Mouse (Mus musculus) hematopoietic stem cell, adult 5-6 weeks (primary cell): ENCODE measurements at regions not wholly inside any gene's neighbourhood (a gene's known extent, or its start where the extent isn't known, plus 50 kb on each side); places are given as distances from the start of the nearest gene placed in this dataset.
A peak's percentile ranks its signal among the peaks of the same experiment; 100 is the strongest.

Source experiments
- ATAC-seq, 2 experiments: fragments of 125-278 bp in 1 of 2; replicated peaks in 1 of 2; 2 replicates each; pipeline ENCODE4 v1.8.0; 2016 to 2017; ENCODE audit warnings: inconsistent platforms in 2 of 2, mild to moderate bottlenecking in 2 of 2, moderate number of reproducible peaks in 2 of 2, low read depth in 1 of 2, moderate TSS enrichment in 1 of 2; ENCODE audit not compliant: low FRiP score in 2 of 2, poor library complexity in 2 of 2, severe bottlenecking in 2 of 2, insufficient read depth in 1 of 2, low TSS enrichment in 1 of 2

DNA sequence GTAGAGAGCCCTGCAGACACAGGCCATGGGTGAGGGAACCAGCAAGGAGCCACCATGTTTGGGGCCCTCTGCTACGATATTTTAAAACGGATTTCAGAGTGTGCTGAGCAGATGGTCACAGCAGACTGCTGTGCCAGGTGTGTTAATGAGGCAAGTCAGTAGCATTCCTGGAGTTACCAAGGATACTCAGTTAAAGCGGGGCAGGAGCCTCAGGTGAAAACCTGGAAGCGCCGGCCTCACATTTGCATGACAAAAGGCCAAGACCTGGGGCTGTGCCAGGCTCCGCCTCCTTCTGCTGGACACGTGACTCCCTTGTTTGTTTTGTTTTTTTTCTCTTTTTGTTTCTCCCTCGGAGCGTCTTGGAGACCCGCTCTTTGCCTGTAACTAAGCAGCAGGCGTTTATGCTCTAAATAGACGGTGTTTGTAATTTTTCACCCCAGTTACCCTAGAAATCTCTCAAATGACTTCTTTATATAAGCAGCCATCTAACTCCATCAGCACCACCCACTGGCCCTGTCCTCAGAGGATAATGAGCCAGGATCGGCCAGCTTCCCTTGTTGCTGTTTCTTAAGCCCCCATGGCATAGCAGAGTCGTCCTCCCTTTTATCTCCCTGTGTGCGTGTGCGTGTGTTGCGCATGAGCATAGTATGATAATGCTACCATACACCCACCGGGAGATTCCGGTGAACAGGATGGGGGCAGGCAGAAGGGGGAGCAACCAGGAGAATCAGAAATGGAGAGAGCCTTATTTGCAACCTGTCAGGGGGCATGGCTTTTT is 166.9 kb upstream of the Gm3448 start:
- no peak for ATAC-seq

DNA sequence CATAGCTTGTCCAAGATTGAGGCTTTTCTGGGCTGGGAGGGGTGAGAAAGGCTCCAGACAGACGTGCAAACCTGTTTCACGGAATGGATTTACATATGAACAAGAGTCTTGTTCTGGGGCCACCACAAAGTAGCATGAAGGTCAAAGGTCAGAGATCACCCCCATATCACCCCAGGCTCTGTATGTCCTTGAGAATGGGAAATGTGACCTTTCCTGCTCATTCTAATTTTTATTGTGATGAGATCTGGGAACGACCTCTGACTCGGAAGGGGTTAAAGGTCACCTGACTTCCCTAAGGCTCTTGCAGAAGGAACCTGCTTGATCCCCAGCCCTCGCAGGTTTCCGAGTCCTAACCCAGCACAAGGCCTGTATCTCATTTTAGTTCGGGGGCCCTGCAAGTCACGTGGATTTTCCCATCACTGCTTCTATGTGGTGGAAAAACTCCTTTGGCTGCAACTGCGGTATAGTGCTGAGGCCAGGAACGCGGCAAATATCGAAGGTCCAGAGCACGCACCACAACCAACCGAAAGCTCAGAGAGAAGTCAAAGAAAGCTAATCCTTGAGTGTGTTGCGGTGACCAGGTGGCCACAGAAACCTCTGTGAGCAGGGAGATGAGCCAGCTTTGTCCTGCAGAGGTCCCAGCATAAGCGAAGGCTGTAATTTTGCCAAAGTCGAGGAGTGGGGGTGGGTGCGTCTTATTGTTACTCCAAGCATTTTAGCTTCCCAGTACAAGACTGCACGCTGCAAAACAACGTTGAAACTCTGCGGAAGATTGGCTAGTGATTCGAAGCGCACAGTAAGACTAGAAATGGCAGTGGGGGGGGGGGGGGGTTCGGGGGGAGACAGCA is 166.1 kb upstream of the Gm3448 start:
- ATAC-seq, result no peak

DNA sequence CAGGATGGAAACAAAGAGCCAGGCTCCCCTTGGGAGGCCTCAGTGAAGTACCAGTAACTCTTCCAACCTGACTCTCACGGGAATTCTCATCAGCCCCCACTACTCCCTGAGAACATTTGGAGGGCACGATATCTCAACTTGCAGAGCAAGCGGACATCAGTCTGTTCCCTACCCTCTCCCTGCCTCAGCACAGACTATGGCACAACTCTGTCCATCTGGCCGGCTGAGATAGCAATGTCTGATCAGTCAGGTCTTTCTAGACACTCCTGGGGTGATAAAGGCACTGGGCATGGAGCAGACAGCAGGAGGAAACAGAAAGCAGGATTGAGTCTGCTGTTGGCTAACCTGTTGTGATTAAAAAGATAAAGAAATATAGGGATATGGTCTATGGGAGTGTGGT is 164.5 kb upstream of the Gm3448 start:
- no peak for ATAC-seq

DNA sequence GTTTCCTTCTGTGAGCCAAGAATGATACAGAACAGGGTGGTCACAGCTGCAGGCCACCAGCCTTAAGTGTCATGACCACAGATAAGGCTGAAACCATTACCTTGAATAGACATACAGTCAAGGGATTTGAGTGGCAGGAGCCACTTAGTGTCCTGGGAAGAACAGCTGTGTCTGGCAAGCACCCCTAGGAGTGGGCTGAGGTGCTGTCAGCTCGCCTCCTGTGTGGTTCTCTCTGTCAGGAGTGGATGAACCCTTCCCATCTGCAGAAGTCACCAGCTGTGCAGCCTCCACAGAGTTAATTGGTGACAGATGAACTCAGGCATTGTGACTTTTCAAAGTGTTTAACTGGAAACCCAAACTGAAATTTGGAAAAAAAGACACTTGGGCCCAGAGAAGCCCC is 163.2 kb upstream of the Gm3448 start:
- ATAC-seq, result no peak

DNA sequence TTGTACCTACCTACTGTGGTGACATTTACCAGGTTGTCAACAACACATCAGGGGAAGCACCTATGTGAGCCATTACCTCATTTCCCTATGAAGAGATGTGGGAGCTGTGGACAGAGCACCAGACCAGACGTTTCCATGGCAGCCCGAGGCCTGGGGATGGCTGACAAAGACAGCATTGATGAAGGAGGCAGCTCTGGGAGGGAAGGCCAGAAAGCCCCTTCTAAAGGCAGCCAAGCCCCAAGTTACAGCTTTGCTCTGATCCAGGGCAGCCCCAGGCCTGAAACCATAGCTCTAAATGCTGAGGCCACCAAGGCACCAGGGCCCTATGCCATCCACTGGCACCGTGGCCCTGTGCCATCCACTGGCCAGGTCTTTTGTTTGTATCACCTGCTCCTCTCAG is 157.9 kb upstream of the Gm3448 start:
- no peak for ATAC-seq

DNA sequence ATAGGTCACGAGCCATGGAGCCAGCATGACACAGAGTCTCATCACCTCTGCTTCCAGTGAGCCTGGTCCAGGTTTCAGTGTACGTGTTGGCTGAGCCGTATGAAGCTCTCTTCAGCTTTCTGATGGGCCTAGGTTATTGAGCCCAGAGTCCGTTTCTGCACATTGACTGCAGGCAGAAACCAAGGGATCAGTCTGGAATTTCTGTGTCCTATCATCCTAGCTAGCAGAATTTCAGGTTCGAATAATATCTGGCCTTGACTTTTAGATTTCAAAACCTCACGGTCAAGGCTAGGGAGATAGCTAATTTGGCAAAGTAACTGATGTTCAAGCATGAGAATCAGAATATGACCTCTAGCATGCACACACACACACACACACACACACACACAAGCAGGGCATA is 156.0 kb upstream of the Gm3448 start:
- no peak for ATAC-seq

DNA sequence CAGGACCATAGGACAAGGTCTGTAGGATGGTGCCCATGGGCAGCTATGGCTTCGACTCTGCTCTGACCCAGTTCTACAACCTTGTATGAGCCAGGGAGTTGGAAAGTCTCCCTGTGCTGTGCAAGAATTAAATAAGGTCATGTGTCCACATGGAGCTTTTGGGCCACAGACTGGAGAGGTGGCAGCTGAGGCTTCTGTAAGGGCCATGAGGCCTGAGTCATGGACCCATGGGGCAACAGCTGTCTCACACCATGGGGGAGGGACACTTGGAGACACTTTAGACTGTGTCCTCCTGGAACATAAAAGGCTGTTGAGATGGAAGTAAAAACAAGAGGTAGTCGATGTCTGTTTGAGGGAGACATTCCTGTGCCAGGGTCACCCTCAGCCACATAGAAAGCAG is 154.5 kb upstream of the Gm3448 start:
- no peak for ATAC-seq

DNA sequence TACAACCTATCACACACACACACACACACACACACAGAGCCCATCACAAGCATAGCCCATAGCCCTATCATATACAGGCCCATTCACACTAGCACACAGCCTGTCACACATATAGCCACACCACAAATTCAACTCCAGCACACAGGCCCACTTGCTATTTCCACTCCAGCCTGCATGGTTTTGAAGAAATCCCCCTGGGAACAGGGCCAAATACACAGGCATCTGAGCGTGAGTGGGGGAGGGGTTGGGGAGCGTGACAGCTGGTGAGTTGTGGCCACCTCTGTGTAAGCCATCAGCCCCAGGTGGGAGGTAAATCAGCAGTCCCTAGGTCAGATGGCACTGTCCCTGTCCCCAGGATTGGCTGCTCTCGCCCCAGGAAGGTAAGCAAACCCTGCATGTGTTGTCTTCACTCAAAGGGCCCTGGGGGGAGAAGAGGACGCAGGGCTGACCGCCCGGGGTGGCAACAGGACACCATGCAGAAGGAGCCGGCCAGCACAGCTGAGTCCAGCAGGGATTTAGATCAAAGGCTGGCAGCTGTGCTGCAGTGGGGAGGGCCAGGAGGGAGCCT is 153.6 kb upstream of the Gm3448 start:
- no peak for ATAC-seq

DNA sequence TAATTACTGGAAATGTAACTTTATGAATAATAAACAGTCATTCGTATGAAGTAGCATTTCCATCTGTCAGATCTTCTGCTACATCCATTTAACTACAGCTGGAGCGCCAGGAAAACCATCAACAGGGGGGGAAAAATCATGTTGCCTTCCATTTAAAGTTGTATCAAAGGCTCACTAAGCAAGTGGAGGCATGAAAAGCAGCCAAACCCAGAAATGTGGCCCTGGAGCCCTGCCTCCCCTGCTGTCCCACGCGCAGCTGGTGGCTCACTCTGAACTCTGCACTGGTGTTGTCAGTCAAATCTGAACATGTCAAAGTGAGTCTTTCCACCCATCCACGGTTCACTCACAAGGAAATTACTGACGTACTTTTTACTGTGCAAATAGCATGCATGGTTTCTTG is 152.5 kb upstream of the Gm3448 start:
- ATAC-seq, result no peak

DNA sequence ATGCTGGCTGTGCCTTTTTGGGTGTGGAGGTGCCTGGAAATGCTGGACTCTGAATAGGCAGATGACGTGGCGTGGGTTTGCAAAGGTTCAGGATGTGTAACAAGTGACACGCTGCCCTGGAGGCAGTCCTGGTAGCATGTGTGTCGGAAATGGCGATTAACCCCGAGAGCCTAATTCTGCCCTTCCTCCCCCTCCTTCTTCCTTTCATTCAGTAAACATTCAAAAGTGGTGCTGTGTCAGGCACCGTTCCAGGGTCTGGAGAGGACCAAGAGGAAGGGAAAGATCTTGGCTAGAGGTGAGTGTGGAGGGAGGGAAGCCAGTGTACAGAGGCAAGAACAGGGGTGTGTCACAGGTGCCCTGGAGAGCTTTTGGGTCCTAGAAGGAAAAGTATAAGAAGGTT is 151.5 kb upstream of the Gm3448 start:
- peak; percentile 17 to 59; a peak in 2 of 4 replicates for ATAC-seq

DNA sequence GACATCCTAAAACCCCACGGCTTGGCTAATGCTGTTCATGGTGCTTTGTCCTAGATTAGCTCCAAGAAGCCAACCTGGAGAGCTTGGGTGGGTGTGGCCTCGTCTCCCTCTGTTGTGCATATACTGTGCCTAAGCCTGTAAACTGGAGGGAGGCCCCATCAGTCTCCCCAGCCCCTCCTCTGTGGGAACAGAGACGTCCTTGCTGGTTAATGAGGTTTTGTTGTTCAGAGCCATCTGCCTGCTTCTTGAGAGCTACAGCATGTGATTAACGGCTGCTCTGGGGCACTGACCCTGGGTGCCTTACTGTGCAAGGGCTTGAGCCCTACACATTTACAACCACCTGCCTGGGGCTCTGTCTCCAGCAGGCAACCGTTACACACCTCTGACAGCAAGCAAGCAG is 143.9 kb upstream of the Gm3448 start:
- no peak for ATAC-seq

DNA sequence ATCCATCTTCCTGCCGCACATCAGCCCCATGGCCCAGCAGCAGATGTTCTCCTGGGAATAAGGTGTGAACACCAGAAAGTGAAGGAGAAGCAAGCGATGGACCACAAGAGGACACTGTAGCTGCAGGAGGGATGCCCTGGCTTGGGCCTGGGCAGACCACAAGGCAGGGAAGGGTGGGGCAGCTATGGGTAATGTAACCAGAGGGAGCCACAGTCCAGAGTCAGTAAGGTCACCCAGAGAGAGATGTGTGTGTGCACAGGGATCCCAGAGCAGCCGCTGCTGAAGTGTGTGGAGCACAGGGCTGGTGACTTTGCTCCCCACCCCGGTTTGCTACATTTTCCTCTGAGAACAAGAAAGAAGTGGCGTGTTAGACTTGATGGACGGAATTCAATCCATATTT is 142.5 kb upstream of the Gm3448 start:
- no peak for ATAC-seq

DNA sequence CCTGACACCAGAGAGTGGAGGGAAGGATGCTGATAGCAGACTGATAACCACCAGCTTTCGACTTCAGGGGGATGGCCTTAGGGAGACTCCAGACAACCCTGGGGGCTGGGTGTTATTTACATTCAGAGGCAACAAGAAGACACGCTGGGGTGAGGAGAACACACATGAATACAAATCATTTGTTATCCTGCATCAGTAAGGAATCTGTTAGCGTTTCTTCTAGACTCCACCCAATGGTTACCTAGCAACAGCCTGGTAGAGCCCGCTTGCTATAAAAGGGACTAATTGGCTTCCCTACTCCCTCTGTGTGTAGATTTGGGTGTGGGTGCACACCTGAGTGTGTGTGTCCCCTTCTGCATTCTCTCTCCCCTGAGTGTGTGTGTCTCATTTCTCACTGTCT is 140.8 kb upstream of the Gm3448 start:
- no peak for ATAC-seq

DNA sequence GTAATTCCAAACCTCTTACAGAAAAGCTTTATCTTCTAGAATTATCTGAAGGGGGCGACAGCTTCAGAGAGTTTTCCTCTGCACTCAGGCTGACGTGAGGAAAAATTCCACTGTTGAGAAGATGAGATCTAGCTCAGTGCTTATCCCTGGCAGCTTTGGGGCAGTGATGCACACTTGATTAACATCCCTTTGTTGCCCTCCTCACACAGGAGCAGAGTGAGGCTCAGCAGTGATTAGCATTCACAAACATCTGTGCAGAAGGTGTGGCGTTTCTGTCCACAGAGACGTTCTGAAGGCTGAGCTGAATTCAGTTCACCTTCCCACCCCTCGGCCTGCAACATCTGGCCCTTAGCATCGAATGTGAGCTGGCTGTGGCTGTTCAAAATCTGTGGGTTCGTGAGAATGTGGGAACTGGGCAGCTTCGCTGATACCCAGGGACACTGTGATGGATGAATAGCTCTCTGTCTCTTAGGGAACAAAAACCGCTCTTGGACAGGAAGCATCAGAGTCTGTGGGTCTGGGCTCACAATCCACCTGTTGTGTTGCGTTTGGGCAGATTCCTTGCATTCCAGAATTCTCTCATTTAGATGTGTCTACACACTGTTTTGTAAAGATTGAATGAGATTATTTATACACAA is 139.0 kb upstream of the Gm3448 start:
- ATAC-seq, result no peak

DNA sequence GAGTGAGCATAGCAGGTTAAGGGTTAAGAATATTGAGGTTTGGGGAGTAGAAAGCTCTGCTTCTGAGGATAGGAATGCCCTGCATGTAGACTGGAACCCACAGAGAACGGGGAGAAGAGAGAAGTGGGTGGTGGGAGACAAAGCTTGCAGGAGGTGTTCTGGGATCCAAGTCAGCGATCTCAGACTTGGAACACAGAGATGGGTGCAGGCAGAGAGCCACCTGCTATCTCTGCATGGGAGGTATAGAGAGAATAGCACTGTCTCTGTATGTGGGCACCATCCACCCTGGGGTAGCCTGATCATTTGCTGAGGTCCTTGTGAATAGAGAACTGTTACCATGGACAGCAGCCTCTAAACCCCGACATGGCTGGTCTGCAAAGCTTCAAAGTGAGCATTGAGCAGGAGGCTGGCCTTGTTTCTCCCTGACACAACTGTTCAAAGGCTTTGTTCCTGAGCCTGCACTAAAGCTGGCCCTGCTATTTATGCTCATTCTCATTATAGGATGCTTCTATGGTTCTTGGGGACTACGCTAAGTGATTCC is 138.1 kb upstream of the Gm3448 start:
- no peak for ATAC-seq

DNA sequence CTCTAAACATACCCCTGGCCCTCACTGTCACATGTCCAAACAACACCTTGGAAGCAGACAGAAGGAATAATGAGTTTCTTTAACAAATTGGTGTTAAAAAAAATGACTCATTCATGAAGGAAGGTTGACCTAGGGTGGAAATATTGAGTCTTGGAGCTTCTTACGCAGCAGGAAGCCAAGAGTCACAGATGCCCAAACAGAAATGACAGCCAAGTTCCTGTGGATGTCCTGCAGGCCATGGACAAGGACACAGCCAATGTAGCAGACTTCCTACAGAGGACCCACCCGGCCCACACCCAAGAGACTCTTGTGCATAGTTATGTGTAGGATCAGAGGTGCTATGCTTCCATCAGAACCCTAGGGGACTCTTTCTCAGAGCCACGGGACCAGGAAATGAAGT is 136.1 kb upstream of the Gm3448 start:
- no peak for ATAC-seq

DNA sequence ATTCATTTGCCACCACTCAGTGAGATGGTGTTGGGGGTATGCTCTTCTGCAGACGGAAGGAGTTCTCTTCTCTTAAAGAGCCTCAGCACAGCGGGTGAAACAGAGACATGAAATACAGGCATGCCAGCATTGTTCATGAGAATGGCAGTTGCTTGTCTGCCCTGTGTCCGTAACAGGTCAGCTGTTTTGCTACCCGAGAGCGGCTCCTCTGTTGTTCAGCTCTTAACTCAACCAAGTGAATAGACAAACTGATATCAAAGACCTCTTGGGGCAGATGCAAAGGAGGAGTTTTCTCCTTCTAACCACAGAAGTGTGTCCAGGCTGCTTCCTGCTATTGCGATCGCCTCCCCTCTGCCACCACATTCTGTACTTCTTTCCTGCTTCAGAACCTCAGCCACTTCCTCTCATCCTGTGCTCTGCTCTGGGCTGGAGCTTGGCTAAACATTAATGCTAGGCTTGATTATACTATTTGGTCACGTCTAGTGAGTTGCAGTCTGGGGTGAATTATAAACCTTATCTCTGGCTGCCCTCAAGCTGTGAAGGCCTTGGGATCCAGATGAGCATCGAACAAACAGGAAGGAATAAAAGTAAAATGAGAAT is 133.1 kb upstream of the Gm3448 start:
- peak; percentile 93 to 95 for ATAC-seq
